Mouse (Mus musculus) heart, adult 8-10 months (tissue): ENCODE results near the gene Aldh4a1. TPM values are rescaled to one million over a fixed set of nuclear protein-coding genes. Genes with fewer than 3 reads are reported as not detected.

Experiments used
- DNase-seq: peaks from one replicate; pipeline ENCODE4 v3.0.0; 2022; ENCODE audit warnings: low spot score
- total RNA-seq, 4 experiments: library from RNA; stranded (reverse); gene quantifications; 2 replicates each; pipeline ENCODE4 v1.2.4; 2022

Aldh4a1 gene
- total RNA-seq, 4 experiments from 2014 or later, result 96.8 to 104 (median 101) TPM

DNA sequence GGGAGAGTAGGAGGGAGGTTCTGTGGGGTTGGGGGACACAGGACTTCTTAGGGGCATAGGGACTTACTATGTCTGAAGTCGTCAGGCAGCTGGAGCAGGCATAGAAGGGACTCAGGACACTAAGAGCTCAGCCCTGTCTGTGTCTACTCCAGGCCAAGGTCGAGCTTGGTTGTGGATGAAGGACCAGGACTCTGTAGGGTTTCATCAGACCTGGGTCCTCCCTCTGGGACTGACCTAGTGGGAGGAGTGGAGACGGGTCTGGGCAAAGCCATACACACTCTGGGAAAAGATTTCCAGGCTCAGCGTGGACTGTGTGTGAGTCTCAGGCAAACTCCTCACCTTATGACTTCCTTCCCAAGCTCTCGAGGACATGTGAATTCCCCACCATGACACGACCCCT is 2.9 kb upstream of the Aldh4a1 start:
- no peak for DNase-seq

DNA sequence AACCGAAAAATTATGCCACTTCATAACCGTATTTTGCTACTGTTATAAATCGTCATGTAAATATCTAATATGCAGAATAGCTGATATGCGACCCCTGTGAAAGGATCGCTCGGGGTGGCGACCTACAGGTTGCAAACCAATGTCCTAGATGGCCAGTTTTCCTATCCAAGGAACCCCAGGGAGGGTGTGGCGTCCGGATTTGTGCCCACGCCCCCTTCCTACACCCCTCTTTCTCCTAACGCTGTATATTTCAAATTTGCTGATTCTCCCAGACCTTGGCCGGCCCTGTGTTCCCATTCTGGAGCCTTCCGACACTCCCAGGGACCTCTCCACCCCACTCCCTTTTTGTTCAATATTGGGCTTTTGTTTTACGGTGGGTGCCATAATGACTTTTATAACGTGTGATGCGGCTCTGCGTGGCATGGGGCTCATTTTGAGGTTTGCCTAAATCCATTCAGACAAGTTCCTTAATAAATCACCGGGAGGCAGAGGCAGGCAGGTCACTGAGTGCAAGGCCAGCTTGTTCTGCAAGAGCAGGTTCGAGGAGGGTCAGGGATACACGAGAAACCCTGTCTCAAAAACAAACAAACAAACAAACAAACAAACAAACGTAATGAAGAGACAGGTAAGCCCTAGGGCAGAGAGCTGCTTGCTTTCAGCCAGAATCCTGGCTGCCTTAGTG is 909 bp downstream of the Aldh4a1 start:
- DNase-seq, result no peak

DNA sequence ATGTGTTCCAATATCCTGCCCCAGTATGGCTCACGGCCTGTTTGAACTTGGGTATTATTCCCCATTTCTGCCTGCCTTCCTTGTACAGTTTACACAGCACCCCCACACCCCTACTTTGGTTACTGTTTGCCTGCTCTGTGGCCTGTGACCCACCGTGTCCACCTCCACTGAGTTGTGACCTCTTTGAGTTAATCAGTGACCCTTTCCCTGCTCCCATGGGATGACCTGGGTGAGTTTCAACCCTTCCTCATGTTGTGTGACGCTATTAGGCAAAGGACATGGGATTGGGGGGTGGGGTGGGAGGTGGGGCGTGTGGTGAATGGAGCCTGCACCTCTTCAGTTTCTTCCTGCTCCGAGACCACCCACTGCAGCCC is 1.4 kb downstream of the Aldh4a1 start:
- DNase-seq, result no peak

GRCm38 (mm10) chr4:139624706-139625105 is 2.0 kb downstream of the Aldh4a1 start:
- no peak for DNase-seq

- no peak for DNase-seq
Observed at GRCm38 (mm10) chr4:139627361-139627760, 4.7 kb downstream of the Aldh4a1 start.

GRCm38 (mm10) chr4:139630171-139630570 is 7.5 kb downstream of the Aldh4a1 start:
- no peak for DNase-seq

- no peak for DNase-seq
Observed at GRCm38 (mm10) chr4:139631141-139631540, 8.5 kb downstream of the Aldh4a1 start.

- no peak for DNase-seq
Observed at GRCm38 (mm10) chr4:139631569-139632253, 9.0 kb downstream of the Aldh4a1 start.

DNA sequence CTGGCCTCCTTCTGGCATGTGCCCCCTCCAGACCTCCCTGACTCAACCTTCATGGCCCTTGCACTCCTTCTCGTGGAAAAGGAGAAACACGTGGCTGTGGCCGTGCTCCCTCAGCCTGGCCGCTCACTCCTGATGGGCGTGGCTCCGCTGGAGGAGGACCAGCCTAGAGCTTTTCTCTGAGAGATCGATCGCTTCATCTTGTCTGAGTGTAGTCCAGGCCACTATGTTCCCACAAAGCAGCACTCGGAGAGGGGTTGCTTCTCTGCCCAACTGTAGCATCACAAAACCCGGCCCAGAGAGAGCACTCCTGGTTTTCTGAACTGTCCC is 9.6 kb downstream of the Aldh4a1 start:
- DNase-seq, result no peak

DNA sequence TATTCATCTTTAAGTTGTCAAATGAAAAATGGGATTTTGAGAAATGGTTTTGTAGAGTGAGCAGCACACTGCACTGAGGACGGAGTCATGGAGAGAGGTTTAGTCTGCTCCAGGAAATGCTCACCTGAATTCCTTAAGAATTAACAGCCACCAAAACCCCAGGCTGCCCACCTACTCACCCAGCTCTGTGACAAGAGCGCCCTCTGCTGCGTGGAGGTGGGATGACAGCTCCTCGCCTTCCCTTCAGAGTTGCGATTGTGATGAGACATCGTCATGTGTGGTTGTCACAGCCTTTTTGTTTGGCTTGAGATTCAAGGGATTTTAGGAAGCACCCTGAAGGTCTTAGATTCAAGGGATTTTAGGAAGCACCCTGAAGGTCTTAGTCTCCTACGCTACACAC is 13.7 kb downstream of the Aldh4a1 start:
- peak; percentile 68 for DNase-seq

DNA sequence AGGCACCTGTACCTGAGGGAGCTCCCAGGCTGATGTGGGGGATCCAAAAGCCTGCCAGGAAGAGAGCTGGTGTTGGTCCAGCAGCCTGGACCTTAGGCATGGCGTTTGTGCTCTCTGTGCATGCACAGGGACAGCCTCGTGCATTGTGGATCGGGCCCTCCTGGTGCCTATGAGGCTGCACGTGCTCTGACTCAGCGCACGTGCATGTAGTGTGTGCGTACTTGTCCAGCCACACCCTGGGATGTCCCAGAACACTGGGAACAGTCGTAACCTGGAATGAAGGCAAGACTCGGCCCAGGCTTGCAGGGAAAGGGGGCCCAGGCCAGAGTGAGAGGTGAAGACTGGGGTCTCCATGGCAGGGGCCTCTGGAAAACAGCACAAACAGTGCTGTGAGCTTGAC is 15.2 kb downstream of the Aldh4a1 start:
- no peak for DNase-seq

GRCm38 (mm10) chr4:139638356-139638755 is 15.7 kb downstream of the Aldh4a1 start:
- DNase-seq, result no peak

GRCm38 (mm10) chr4:139639801-139640200 is 17.1 kb downstream of the Aldh4a1 start:
- no peak for DNase-seq

- DNase-seq, result no peak
Observed at GRCm38 (mm10) chr4:139640333-139640732, 17.7 kb downstream of the Aldh4a1 start.

- no peak for DNase-seq
Observed at GRCm38 (mm10) chr4:139640775-139641174, 18.1 kb downstream of the Aldh4a1 start.

DNA sequence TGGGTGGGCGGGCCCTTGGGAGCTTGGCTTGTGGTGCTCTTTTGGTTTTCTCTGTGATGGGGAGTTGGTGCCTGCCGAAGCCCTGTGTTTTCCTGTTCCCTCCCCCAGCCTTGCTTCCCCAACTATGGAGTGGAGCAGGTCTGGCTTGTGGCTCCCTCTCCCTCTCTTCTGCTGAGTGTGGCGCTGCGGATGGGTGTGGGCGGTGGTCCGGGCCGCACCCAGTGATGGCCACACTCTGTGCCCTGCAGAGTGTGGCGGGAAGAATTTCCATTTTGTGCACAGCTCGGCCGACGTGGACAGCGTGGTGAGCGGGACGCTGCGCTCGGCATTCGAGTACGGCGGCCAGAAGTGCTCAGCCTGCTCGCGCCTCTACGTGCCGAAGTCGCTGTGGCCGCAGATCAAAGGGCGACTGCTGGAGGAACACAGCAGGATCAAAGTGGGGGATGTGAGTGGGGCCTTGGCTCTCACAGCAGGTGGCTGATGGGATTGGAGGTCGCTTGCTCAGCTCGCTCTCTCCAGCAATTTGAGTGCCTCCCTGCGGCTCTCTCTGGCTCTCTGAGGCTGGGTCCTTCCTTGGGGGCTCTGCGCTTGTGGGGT is 19.3 kb downstream of the Aldh4a1 start:
- DNase-seq, result no peak

- DNase-seq, result peak; percentile 65
Observed at GRCm38 (mm10) chr4:139643972-139644371, 21.3 kb downstream of the Aldh4a1 start.

DNA sequence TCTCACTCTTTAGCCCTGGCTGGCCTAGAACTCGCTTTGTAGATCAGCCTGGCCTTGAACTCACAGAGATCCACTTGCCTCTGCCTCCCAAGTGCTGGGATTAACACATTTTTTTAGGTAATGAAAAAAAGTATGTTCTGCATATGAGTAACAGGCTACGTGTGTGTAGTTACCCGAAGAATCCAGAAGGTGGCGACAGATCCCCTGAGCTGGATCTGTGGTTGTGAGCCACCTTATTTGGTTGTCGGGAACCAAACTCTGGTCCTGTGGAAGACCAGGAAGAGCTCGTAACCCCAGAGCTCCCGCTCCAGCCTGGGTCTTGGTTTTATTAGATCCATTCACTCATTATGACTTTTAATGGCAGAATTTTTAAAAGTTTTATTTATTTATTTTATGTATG is 24.2 kb downstream of the Aldh4a1 start:
- DNase-seq, result no peak

DNA sequence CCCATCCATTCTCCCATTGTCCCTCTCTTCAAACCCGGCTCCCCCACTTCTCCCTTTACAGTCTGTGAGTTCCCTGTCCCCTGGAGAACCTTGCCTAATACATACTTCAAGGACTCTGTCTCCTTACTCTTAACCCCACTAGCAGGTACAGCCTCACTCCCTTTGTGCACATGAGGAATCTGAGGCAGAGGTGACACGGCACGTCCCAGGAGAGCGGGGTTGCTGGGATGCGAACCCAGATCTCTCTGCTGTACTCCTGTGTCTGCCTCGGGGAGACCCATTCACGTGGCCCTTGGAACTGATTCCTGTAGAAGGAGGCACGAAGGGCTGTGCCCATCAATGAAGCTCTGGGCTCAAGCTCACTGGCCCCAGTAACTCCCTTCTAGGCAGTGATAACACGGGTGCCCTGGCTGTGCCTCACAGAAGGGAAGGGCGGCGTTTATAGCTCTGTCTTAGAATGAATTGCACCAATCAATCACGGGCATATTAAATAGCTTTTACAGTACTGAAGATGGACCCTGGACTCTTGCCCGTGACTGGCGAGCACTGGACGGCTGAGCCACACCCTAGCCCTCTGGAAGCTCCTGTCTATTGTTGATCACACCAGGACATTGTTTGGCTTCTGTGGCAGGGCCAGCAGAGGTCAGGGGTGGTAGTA is 27.5 kb downstream of the Aldh4a1 start:
- DNase-seq, result no peak

GRCm38 (mm10) chr4:139650907-139651306 is 28.2 kb downstream of the Aldh4a1 start:
- no peak for DNase-seq

DNA sequence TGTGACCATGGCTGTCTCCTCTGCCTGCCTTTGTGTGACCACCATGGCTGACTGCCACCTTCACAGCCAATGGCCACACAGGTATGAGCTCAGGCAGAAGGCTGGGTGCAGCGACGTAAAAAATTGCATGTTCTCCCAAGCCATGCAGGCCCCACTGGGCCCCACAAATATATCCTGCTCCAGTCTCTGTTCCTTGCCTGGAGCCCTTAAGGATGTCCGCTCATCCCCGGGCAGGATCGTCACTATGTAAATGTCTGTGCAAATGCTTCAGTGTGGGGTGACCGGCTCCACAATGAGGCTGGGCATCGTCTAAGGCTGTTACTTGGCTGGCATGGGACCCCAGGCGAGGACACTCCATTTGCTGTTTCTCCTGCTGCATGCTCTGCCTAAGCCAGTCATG is 30.6 kb downstream of the Aldh4a1 start, which contains the start of gene Tas1r2:
TSS of gene Tas1r2 (plus strand) at position 301 of the 400 bp plus-strand sequence.
- DNase-seq, result no peak

DNA sequence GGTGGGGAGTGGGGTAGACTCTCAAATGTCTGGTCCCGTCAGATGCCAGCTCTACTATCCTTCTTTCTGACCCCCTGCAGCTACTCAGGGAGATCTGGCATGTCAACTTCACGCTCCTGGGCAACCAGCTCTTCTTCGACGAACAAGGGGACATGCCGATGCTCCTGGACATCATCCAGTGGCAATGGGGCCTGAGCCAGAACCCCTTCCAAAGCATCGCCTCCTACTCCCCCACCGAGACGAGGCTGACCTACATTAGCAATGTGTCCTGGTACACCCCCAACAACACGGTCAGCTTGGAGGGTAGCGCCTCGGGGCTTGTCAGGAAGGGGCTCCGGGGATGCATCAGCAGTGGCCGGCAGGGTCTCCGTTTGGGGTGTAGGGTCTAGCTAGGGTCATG is 39.2 kb downstream of the Aldh4a1 start:
- no peak for DNase-seq

- DNase-seq, result no peak
Observed at GRCm38 (mm10) chr4:139667632-139668031, 45.0 kb downstream of the Aldh4a1 start.
